Mouse (Mus musculus) stomach, adult 2 months (tissue): ENCODE results near the gene Mum1. TPM values are rescaled to one million over a fixed set of nuclear protein-coding genes. Genes with fewer than 3 reads are reported as not detected.

Source experiments
- polyA plus RNA-seq: library from polyadenylated mRNA; depleted of rRNA; stranded (reverse); fragments of >200 nt; gene quantifications from 2 replicates; pipeline ENCODE4 v1.2.3, GENCODE M21; 2012; rRNA removed

Mum1 gene
- polyA plus RNA-seq, result 11.7 and 16.0 TPM in 2 replicates

GRCm38 (mm10) chr10:80226416-80227165, at the start of gene Mum1:
Gene Mum1 (plus strand): TSS chr10:80226434.

GRCm38 (mm10) chr10:80179068-80180051, 46.9 kb upstream of the Mum1 start, which contains the start of gene Efna2:
Gene Efna2 (plus strand): TSS chr10:80179482.

GRCm38 (mm10) chr10:80248971-80249640, 22.9 kb downstream of the Mum1 start, which contains the start of gene Ndufs7:
Gene Ndufs7 (plus strand): TSS chr10:80249121.

GRCm38 (mm10) chr10:80260642-80261584, 34.7 kb downstream of the Mum1 start, which contains the start of the genes Gamt and Dazap1:
Gene Gamt (minus strand): TSS chr10:80261012.
Gene Dazap1 (plus strand): TSS chr10:80261486.

GRCm38 (mm10) chr10:80292251-80293146, 66.3 kb downstream of the Mum1 start, which contains the start of gene Rps15:
Gene Rps15 (plus strand): TSS chr10:80292453.

Other genes with a start within 250 kb of the Mum1 start
- 256 and 400 TPM in 2 replicates for gene Tmem259, start 242.1 kb upstream of the Mum1 start, polyA plus RNA-seq
- gene Cnn2, start 237.8 kb upstream of the Mum1 start, polyA plus RNA-seq, result 68.4 and 74.9 TPM in 2 replicates
- 14.0 and 17.3 TPM in 2 replicates for gene Abca7, start 229.9 kb upstream of the Mum1 start, polyA plus RNA-seq
- 6.0 and 9.1 TPM in 2 replicates for gene Arhgap45, start 209.8 kb upstream of the Mum1 start, polyA plus RNA-seq
- 51.4 and 57.1 TPM in 2 replicates for gene Polr2e, start 186.6 kb upstream of the Mum1 start, polyA plus RNA-seq
- 404 and 629 TPM in 2 replicates for gene Gpx4, start 179.3 kb upstream of the Mum1 start, polyA plus RNA-seq
- 25.7 and 25.9 TPM in 2 replicates for gene Sbno2, start 120.9 kb upstream of the Mum1 start, polyA plus RNA-seq
- gene Stk11, start 110.6 kb upstream of the Mum1 start, polyA plus RNA-seq, result 89.6 and 104 TPM in 2 replicates
- gene Atp5d, start 87.8 kb upstream of the Mum1 start, polyA plus RNA-seq, result 2,554 and 5,321 TPM in 2 replicates
- 18.7 and 25.0 TPM in 2 replicates for gene Cbarp, start 85.6 kb upstream of the Mum1 start, polyA plus RNA-seq
- 112 and 128 TPM in 2 replicates for gene Midn, start 78.2 kb upstream of the Mum1 start, polyA plus RNA-seq
- gene Cirbp, start 60.4 kb upstream of the Mum1 start, polyA plus RNA-seq, result 45.7 and 52.7 TPM in 2 replicates
- gene 1600002K03Rik, start 53.5 kb upstream of the Mum1 start, polyA plus RNA-seq, result 10.9 TPM in 2 replicates
- 4.5 and 6.8 TPM in 2 replicates for gene Efna2, start 47.0 kb upstream of the Mum1 start, polyA plus RNA-seq
- gene Ndufs7, start 22.7 kb downstream of the Mum1 start, polyA plus RNA-seq, result 611 and 945 TPM in 2 replicates
- 17.6 and 31.4 TPM in 2 replicates for gene Gamt, start 34.6 kb downstream of the Mum1 start, polyA plus RNA-seq
- gene Dazap1, start 35.1 kb downstream of the Mum1 start, polyA plus RNA-seq, result 56.6 and 62.6 TPM in 2 replicates
- 607 and 796 TPM in 2 replicates for gene Rps15, start 66.0 kb downstream of the Mum1 start, polyA plus RNA-seq
- gene Apc2, start 69.5 kb downstream of the Mum1 start, polyA plus RNA-seq, result 0.72 and 0.77 TPM in 2 replicates
- gene 2310011J03Rik, start 94.1 kb downstream of the Mum1 start, polyA plus RNA-seq, result 36.0 and 44.8 TPM in 2 replicates
- 5.0 and 5.9 TPM in 2 replicates for gene Pcsk4, start 103.1 kb downstream of the Mum1 start, polyA plus RNA-seq
- 5.4 and 6.8 TPM in 2 replicates for gene Reep6, start 103.5 kb downstream of the Mum1 start, polyA plus RNA-seq
- gene Adamtsl5, start 122.0 kb downstream of the Mum1 start, polyA plus RNA-seq, result 19.8 and 25.0 TPM in 2 replicates
- gene Plk5, start 130.0 kb downstream of the Mum1 start, polyA plus RNA-seq, result 0.57 and 0.63 TPM in 2 replicates
- gene Mex3d, start 161.2 kb downstream of the Mum1 start, polyA plus RNA-seq, result 11.5 and 24.4 TPM in 2 replicates
- gene Mbd3, start 173.1 kb downstream of the Mum1 start, polyA plus RNA-seq, result 66.7 and 84.7 TPM in 2 replicates
- gene Uqcr11, start 180.4 kb downstream of the Mum1 start, polyA plus RNA-seq, result 1,239 and 1,853 TPM in 2 replicates
- gene Tcf3, start 207.2 kb downstream of the Mum1 start, polyA plus RNA-seq, result 34.4 and 36.4 TPM in 2 replicates